Mouse (Mus musculus) olfactory bulb, adult 2 months (tissue): ENCODE data around the gene Camkv.

ENCODE experiments used
- CTCF ChIP-seq: fragments of 200-500 bp; IDR thresholded peaks from 2 replicates; pipeline ENCODE4 v1.5.1; 2012; ENCODE audit warnings: low read depth, mild to moderate bottlenecking, low read length, moderate library complexity; ENCODE audit not compliant: insufficient read depth
- POLR2A ChIP-seq: fragments of 200-500 bp; IDR thresholded peaks from 2 replicates; pipeline ENCODE4 v1.6.1; 2012; ENCODE audit warnings: mild to moderate bottlenecking, low read depth, low read length, moderate library complexity; ENCODE audit not compliant: insufficient read depth

- TF ChIP-seq POLR2A (no peak), CTCF (no peak)
Observed at GRCm38 (mm10) chr9:107919441-107919840, 16.0 kb upstream of the Camkv start.
